Mouse (Mus musculus): Measurements from ENCODE around the gene Rnf141. TPM values are rescaled to one million over a fixed set of nuclear protein-coding genes. Genes with fewer than 3 reads are reported as not detected.

Rnf141 gene
- polyA plus RNA-seq, 1 experiment from 2014 or later = 18.5 TPM

GRCm38 (mm10) chr7:110773204-110774002 lies 70.9 kb downstream of the Rnf141 start:
- H3K9ac ChIP-seq = 0 out of 2 replicates have a peak overlapping the region, but pooled peaks have one; percentile 19
- 33% methylated on average over 14 of the region's 14 CpGs for WGBS
- peak; percentile 52; the same call in 1 of the 2 replicates for ATAC-seq (ENCODE audit: low FRiP score, low read depth)
- no peaks in the 10 kb centered on the region for H3K9me3 ChIP-seq
- peaks cover 20% of the 10 kb centered on the region for H3K4me1 ChIP-seq
- peaks cover 17% of the 10 kb centered on the region for H3K27me3 ChIP-seq
- peak overlapping the region; percentile 45 for H3K4me2 ChIP-seq (replicated peaks)
- H3K4me3 ChIP-seq = peak overlapping the region; percentile 15; the same call in 1 of the 2 replicates
- H3K27ac ChIP-seq = peak overlapping the region; percentile 49; the same call in 1 of the 2 replicates
- H3K36me3 ChIP-seq = no peaks in the 10 kb centered on the region

GRCm38 (mm10) chr7:110772343-110772742 lies 71.9 kb downstream of the Rnf141 start:
- Histone ChIP-seq H3K4me3 (no peak overlapping the region), H3K27ac (no peak overlapping the region), H3K27me3 (peaks cover 26% of the 10 kb centered on the region), H3K4me1 (peaks cover 29% of the 10 kb centered on the region), H3K4me2 (replicated peaks) (no peak overlapping the region), H3K9ac (no peak overlapping the region), H3K9me3 (no peaks in the 10 kb centered on the region), H3K36me3 (no peaks in the 10 kb centered on the region)
- WGBS = 71% methylated on average over 3 of the region's 3 CpGs
- ATAC-seq (ENCODE audit: low FRiP score, low read depth) = no peak

GRCm38 (mm10) chr7:110770949-110771348 lies 73.3 kb downstream of the Rnf141 start:
- Histone ChIP-seq H3K4me2 (replicated peaks) (no peak overlapping the region), H3K27ac (no peak overlapping the region), H3K27me3 (peaks cover 30% of the 10 kb centered on the region), H3K4me1 (peaks cover 29% of the 10 kb centered on the region), H3K9me3 (no peaks in the 10 kb centered on the region), H3K9ac (0 out of 2 replicates have a peak overlapping the region, but pooled peaks have one; percentile 8), H3K36me3 (no peaks in the 10 kb centered on the region), H3K4me3 (no peak overlapping the region)
- ATAC-seq (ENCODE audit: low FRiP score, low read depth) = no peak
- 88% methylated on average over 4 of the region's 4 CpGs for WGBS

- WGBS = 43% methylated on average over 4 of the region's 4 CpGs
- no peaks in the 10 kb centered on the region for H3K36me3 ChIP-seq
- H3K27ac ChIP-seq = no peak overlapping the region
- H3K4me3 ChIP-seq = peak overlapping the region; percentile 62
- ATAC-seq (ENCODE audit: low FRiP score, low read depth) = no peak
- H3K4me2 ChIP-seq (replicated peaks) = peak overlapping the region; percentile 96
- no peaks in the 10 kb centered on the region for H3K9me3 ChIP-seq
- peak overlapping the region; percentile 81 for H3K9ac ChIP-seq
- peaks cover 30% of the 10 kb centered on the region for H3K27me3 ChIP-seq
- H3K4me1 ChIP-seq = peaks cover 26% of the 10 kb centered on the region
Measured at GRCm38 (mm10) chr7:110769094-110769493, 75.2 kb downstream of the Rnf141 start.

- H3K4me1 ChIP-seq = peaks cover 20% of the 10 kb centered on the region
- peaks cover 30% of the 10 kb centered on the region for H3K27me3 ChIP-seq
- ATAC-seq (ENCODE audit: low FRiP score, low read depth) = peak; percentile 62; the same call in 1 of the 2 replicates
Measured at GRCm38 (mm10) chr7:110768451-110769064, 75.7 kb downstream of the Rnf141 start.

GRCm38 (mm10) chr7:110768001-110768400 lies 76.3 kb downstream of the Rnf141 start, which contains the start of gene Ampd3:
Gene Ampd3 (plus strand): TSS chr7:110768206.
- no peak; the same call in 1 of the 2 replicates for ATAC-seq (ENCODE audit: low FRiP score, low read depth)
- H3K36me3 ChIP-seq = no peaks in the 10 kb centered on the region
- peaks cover 15% of the 10 kb centered on the region for H3K4me1 ChIP-seq
- peak within 1 kb of the TSS; percentile 62 for H3K4me3 ChIP-seq
- H3K27me3 ChIP-seq = peaks cover 30% of the 10 kb centered on the region
- no peak within 1 kb of the TSS for H3K27ac ChIP-seq
- WGBS = 24% methylated on average over 16 of the region's 16 CpGs
- peak within 1 kb of the TSS; percentile 96 for H3K4me2 ChIP-seq (replicated peaks)
- H3K9me3 ChIP-seq = no peaks in the 10 kb centered on the region
- H3K9ac ChIP-seq = peak within 1 kb of the TSS; percentile 81

More at GRCm38 (mm10) chr7:110768451-110769064, 75.7 kb downstream of the Rnf141 start:
- peak overlapping the region; percentile 62 for H3K4me3 ChIP-seq
- H3K4me2 ChIP-seq (replicated peaks) = peak overlapping the region; percentile 96
- H3K27ac ChIP-seq = no peak overlapping the region
- WGBS = under 1% methylated on average over 50 of the region's 61 CpGs
- H3K9me3 ChIP-seq = no peaks in the 10 kb centered on the region
- H3K9ac ChIP-seq = peak overlapping the region; percentile 81
- no peaks in the 10 kb centered on the region for H3K36me3 ChIP-seq

GRCm38 (mm10) chr7:110762605-110763180 lies 81.6 kb downstream of the Rnf141 start:
- no peak overlapping the region for H3K27ac ChIP-seq
- no peak for ATAC-seq (ENCODE audit: low FRiP score, low read depth)
- peaks cover 8% of the 10 kb centered on the region for H3K27me3 ChIP-seq
- H3K36me3 ChIP-seq = no peaks in the 10 kb centered on the region
- no peaks in the 10 kb centered on the region for H3K9me3 ChIP-seq
- WGBS = 78% methylated on average over 5 of the region's 5 CpGs
- H3K4me3 ChIP-seq = no peak overlapping the region
- no peak overlapping the region for H3K4me2 ChIP-seq (replicated peaks)
- no peak overlapping the region for H3K9ac ChIP-seq
- peaks cover 2% of the 10 kb centered on the region; the same call in 1 of the 2 replicates for H3K4me1 ChIP-seq

GRCm38 (mm10) chr7:110756440-110756839 lies 87.8 kb downstream of the Rnf141 start:
- H3K4me2 ChIP-seq (replicated peaks) = no peak overlapping the region
- H3K4me3 ChIP-seq = no peak overlapping the region
- no peak for ATAC-seq (ENCODE audit: low FRiP score, low read depth)
- no peak overlapping the region for H3K9ac ChIP-seq
- H3K27ac ChIP-seq = no peak overlapping the region
- no peaks in the 10 kb centered on the region for H3K36me3 ChIP-seq
- peaks cover 24% of the 10 kb centered on the region for H3K4me1 ChIP-seq
- H3K9me3 ChIP-seq = no peaks in the 10 kb centered on the region
- no peaks in the 10 kb centered on the region for H3K27me3 ChIP-seq
- 55% methylated on average over 2 of the region's 2 CpGs for WGBS

- no peaks in the 10 kb centered on the region for H3K36me3 ChIP-seq
- H3K27me3 ChIP-seq = no peaks in the 10 kb centered on the region
- 15% methylated on average over 5 of the region's 5 CpGs for WGBS
- H3K4me1 ChIP-seq = peaks cover 24% of the 10 kb centered on the region
- H3K9ac ChIP-seq = no peak overlapping the region
- no peak overlapping the region for H3K4me3 ChIP-seq
- no peak overlapping the region for H3K27ac ChIP-seq
- H3K4me2 ChIP-seq (replicated peaks) = no peak overlapping the region
- no peaks in the 10 kb centered on the region for H3K9me3 ChIP-seq
- no peak for ATAC-seq (ENCODE audit: low FRiP score, low read depth)
Measured at GRCm38 (mm10) chr7:110753926-110754330, 90.3 kb downstream of the Rnf141 start.

GRCm38 (mm10) chr7:110753310-110753709 lies 90.9 kb downstream of the Rnf141 start:
- no peaks in the 10 kb centered on the region for H3K9me3 ChIP-seq
- no peak overlapping the region for H3K4me2 ChIP-seq (replicated peaks)
- peaks cover 24% of the 10 kb centered on the region for H3K4me1 ChIP-seq
- no peak overlapping the region for H3K9ac ChIP-seq
- no peak for ATAC-seq (ENCODE audit: low FRiP score, low read depth)
- H3K27me3 ChIP-seq = no peaks in the 10 kb centered on the region
- no peaks in the 10 kb centered on the region for H3K36me3 ChIP-seq
- WGBS = 94% methylated on average over 1 of the region's 1 CpGs
- H3K4me3 ChIP-seq = no peak overlapping the region
- H3K27ac ChIP-seq = no peak overlapping the region

GRCm38 (mm10) chr7:110751634-110752033 lies 92.6 kb downstream of the Rnf141 start:
- H3K27me3 ChIP-seq = no peaks in the 10 kb centered on the region
- no peak for ATAC-seq (ENCODE audit: low FRiP score, low read depth)
- no peak overlapping the region for H3K9ac ChIP-seq
- H3K36me3 ChIP-seq = no peaks in the 10 kb centered on the region
- H3K4me1 ChIP-seq = peaks cover 21% of the 10 kb centered on the region
- H3K4me2 ChIP-seq (replicated peaks) = no peak overlapping the region
- H3K9me3 ChIP-seq = no peaks in the 10 kb centered on the region
- H3K4me3 ChIP-seq = no peak overlapping the region
- H3K27ac ChIP-seq = no peak overlapping the region
- 75% methylated on average over 1 of the region's 1 CpGs for WGBS

GRCm38 (mm10) chr7:110750834-110751233 lies 93.4 kb downstream of the Rnf141 start:
- no peaks in the 10 kb centered on the region for H3K36me3 ChIP-seq
- no peaks in the 10 kb centered on the region for H3K27me3 ChIP-seq
- ATAC-seq (ENCODE audit: low FRiP score, low read depth) = no peak
- H3K9me3 ChIP-seq = no peaks in the 10 kb centered on the region
- H3K4me2 ChIP-seq (replicated peaks) = no peak overlapping the region
- peaks cover 21% of the 10 kb centered on the region for H3K4me1 ChIP-seq
- no peak overlapping the region for H3K27ac ChIP-seq
- no peak overlapping the region for H3K9ac ChIP-seq
- 64% methylated on average over 4 of the region's 4 CpGs for WGBS
- H3K4me3 ChIP-seq = no peak overlapping the region

All from limb, embryonic 13.5 days (tissue).